Comparison of ENCODE assay signal across 14 mouse cellular contexts in genomic region chr7:80055781-80056180, GRCm38 (mm10). TPM values are rescaled to one million over a fixed set of nuclear protein-coding genes. Genes with fewer than 3 reads are reported as not detected.
DNase-seq lines count a peak whose midpoint lies in the region; ATAC-seq and TF ChIP-seq lines count a peak whose summit lies in the region.
"Had no signal": no experiment of that assay in that cellular context is flagged by ENCODE, and none has a peak within 500 bp of the region (broad histone marks: within the 10 kb centered on the region; RNA-seq: fewer than 3 reads in every experiment).

No protein-coding gene starts in this region.

- H3K36me3 ChIP-seq in heart, embryonic 15.5 days: no peaks in the 10 kb centered on the region
- H3K36me3 ChIP-seq in liver, adult 2 months (ENCODE audit: control insufficient read depth, insufficient read depth, low read length): no peaks in the 10 kb centered on the region
- H3K36me3 ChIP-seq in liver, embryonic 12.5 days: 0 out of 2 replicates have a peak, but pooled peaks cover 5% of the 10 kb centered on the region
- no peaks in the 10 kb centered on the region for H3K36me3 ChIP-seq in stomach, embryonic 16.5 days (ENCODE audit: control insufficient read depth, insufficient read depth, low read length)
- H3K36me3 ChIP-seq in stomach, postnatal 0 days (ENCODE audit: control insufficient read depth, insufficient read depth, low read length): no peaks in the 10 kb centered on the region
- H3K36me3 ChIP-seq: liver, embryonic 13.5 days had no signal

- TF ChIP-seq CTCF in liver, adult 2 months (IDR thresholded peaks at IDR 0.05; ENCODE audit: low read depth, low read length): no peak
- TF ChIP-seq CTCF in stomach, postnatal 0 days (IDR thresholded peaks at IDR 0.05; ENCODE audit: low read depth): no peak

- no peaks in the 10 kb centered on the region for H3K9me3 ChIP-seq in heart, embryonic 15.5 days (replicated peaks)
- no peaks in the 10 kb centered on the region for H3K9me3 ChIP-seq in liver, embryonic 12.5 days (replicated peaks)
- H3K9me3 ChIP-seq in stomach, embryonic 16.5 days (replicated peaks; ENCODE audit: control insufficient read depth, low read length): no peaks in the 10 kb centered on the region
- H3K9me3 ChIP-seq in stomach, postnatal 0 days (ENCODE audit: control insufficient read depth, low read length): no peaks in the 10 kb centered on the region
- H3K9me3 ChIP-seq: embryonic facial prominence, embryonic 12.5 days; liver, embryonic 13.5 days had no signal

- no peak for DNase-seq in heart, postnatal 10 days
- peak; percentile 74 for DNase-seq in liver, adult 2 months (ENCODE audit: extremely low read depth, low read depth, low spot score)
- DNase-seq in stomach, postnatal 0 days (ENCODE audit: low spot score): no peak
- DNase-seq in spleen, postnatal 10 days (ENCODE audit: low spot score in 2 of 2): no peak
- DNase-seq: gastrocnemius, postnatal 36 days; layer of hippocampus, adult 9-11 months; liver, embryonic 13.5 days; thymus, adult 2 months had no signal

- H3K4me1 ChIP-seq in heart, embryonic 15.5 days (replicated peaks): peaks cover 78% of the 10 kb centered on the region
- peaks cover 51% of the 10 kb centered on the region for H3K4me1 ChIP-seq in liver, adult 2 months (ENCODE audit: control insufficient read depth, insufficient read depth, low read length)
- H3K4me1 ChIP-seq in liver, embryonic 12.5 days: peaks cover 79% of the 10 kb centered on the region
- peaks cover 60% of the 10 kb centered on the region for H3K4me1 ChIP-seq in stomach, embryonic 16.5 days (ENCODE audit: control insufficient read depth, insufficient read depth, low read length)
- H3K4me1 ChIP-seq in stomach, postnatal 0 days (replicated peaks; ENCODE audit: control insufficient read depth, insufficient read depth): peaks cover 19% of the 10 kb centered on the region

- WGBS in heart, embryonic 15.5 days: 74% methylated on average over 12 of the region's 12 CpGs
- WGBS in liver, adult 2 months: 23% methylated on average over 12 of the region's 12 CpGs
- 46% methylated on average over 12 of the region's 12 CpGs for WGBS in liver, embryonic 12.5 days (ENCODE audit: insufficient replicate concordance)
- WGBS in stomach, embryonic 16.5 days: 58% methylated on average over 12 of the region's 12 CpGs
- 59% methylated on average over 12 of the region's 12 CpGs for WGBS in stomach, postnatal 0 days

- H3K9ac ChIP-seq in heart, embryonic 15.5 days: no peak overlapping the region
- H3K9ac ChIP-seq in liver, adult 2 months (ENCODE audit: low read depth, low read length): no peak overlapping the region
- no peak overlapping the region for H3K9ac ChIP-seq in liver, embryonic 12.5 days
- H3K9ac ChIP-seq in stomach, embryonic 16.5 days (ENCODE audit: low read length): no peak overlapping the region
- H3K9ac ChIP-seq in stomach, postnatal 0 days (ENCODE audit: low read length): no peak overlapping the region
- H3K9ac ChIP-seq: embryonic facial prominence, embryonic 12.5 days had no signal

- peak overlapping the region; percentile 3; the same call in 1 of the 2 replicates for H3K27ac ChIP-seq in heart, embryonic 15.5 days
- H3K27ac ChIP-seq in liver, adult 2 months (replicated peaks; ENCODE audit: insufficient read depth, low read depth, low read length): peak overlapping the region; percentile 95
- no peak overlapping the region for H3K27ac ChIP-seq in liver, embryonic 12.5 days
- H3K27ac ChIP-seq in stomach, embryonic 16.5 days (ENCODE audit: low read length): peak overlapping the region; percentile 2; the same call in 1 of the 2 replicates
- no peak overlapping the region for H3K27ac ChIP-seq in stomach, postnatal 0 days (replicated peaks)
- H3K27ac ChIP-seq: embryonic facial prominence, embryonic 12.5 days had no signal

- H3K27me3 ChIP-seq in heart, embryonic 15.5 days: no peaks in the 10 kb centered on the region
- H3K27me3 ChIP-seq in liver, adult 2 months (ENCODE audit: control insufficient read depth, insufficient read depth, low read length): no peaks in the 10 kb centered on the region
- no peaks in the 10 kb centered on the region for H3K27me3 ChIP-seq in liver, embryonic 12.5 days (replicated peaks)
- H3K27me3 ChIP-seq in stomach, embryonic 16.5 days (ENCODE audit: control insufficient read depth, insufficient read depth, low read length): no peaks in the 10 kb centered on the region
- no peaks in the 10 kb centered on the region for H3K27me3 ChIP-seq in stomach, postnatal 0 days (ENCODE audit: control insufficient read depth, insufficient read depth, low read length)
- H3K27me3 ChIP-seq: embryonic facial prominence, embryonic 12.5 days; liver, embryonic 13.5 days had no signal

- H3K4me3 ChIP-seq in heart, embryonic 15.5 days: no peak overlapping the region
- H3K4me3 ChIP-seq in liver, adult 2 months (ENCODE audit: insufficient read depth, low read depth, low read length): no peak overlapping the region
- no peak overlapping the region for H3K4me3 ChIP-seq in liver, embryonic 12.5 days
- no peak overlapping the region for H3K4me3 ChIP-seq in stomach, embryonic 16.5 days (replicated peaks; ENCODE audit: low read length)
- H3K4me3 ChIP-seq in stomach, postnatal 0 days (ENCODE audit: low read depth, low read length): no peak overlapping the region
- H3K4me3 ChIP-seq: embryonic facial prominence, embryonic 12.5 days; liver, embryonic 13.5 days had no signal

- peaks cover 25% of the 10 kb centered on the region for H3K79me2 ChIP-seq in liver, adult 2 months (ENCODE audit: control insufficient read depth, insufficient read depth, low read length)

- no peak overlapping the region for H3K4me2 ChIP-seq in heart, embryonic 15.5 days
- H3K4me2 ChIP-seq in liver, embryonic 12.5 days: no peak overlapping the region
- no peak overlapping the region for H3K4me2 ChIP-seq in stomach, embryonic 16.5 days (ENCODE audit: low read depth, low read length)
- H3K4me2 ChIP-seq in stomach, postnatal 0 days (replicated peaks; ENCODE audit: low read depth): no peak overlapping the region
- H3K4me2 ChIP-seq: embryonic facial prominence, embryonic 12.5 days; liver, embryonic 13.5 days had no signal

- intact Hi-C loops in heart, postnatal 10 days (cut with DNase I): no loop called here

- no peak for TF ChIP-seq POLR2A in liver, adult 2 months (IDR thresholded peaks at IDR 0.05; ENCODE audit: extremely low read depth, insufficient read depth, low read length)

- no peak for TF ChIP-seq EP300 in stomach, postnatal 0 days (optimal IDR thresholded peaks at IDR 0.05)

- ATAC-seq in heart, embryonic 15.5 days (replicated peaks; ENCODE audit: insufficient number of reproducible peaks, insufficient read depth, low FRiP score, low read depth): no peak
- ATAC-seq in liver, embryonic 12.5 days: no peak
- ATAC-seq in stomach, embryonic 16.5 days (ENCODE audit: insufficient read depth, low FRiP score): no peak
- ATAC-seq in stomach, postnatal 0 days (ENCODE audit: low FRiP score, low TSS enrichment): no peak
- no peak for ATAC-seq in granulocyte monocyte progenitor cell, adult 5-6 weeks (replicated peaks; ENCODE audit: poor library complexity, severe bottlenecking)
- ATAC-seq: inflammation-experienced regulatory T-cells, adult 6 months had no signal

RNA-seq across cellular contexts. Expression of gene Zfp710, which starts 31.2 kb away (rescaled TPM):
- 9.4 and 13.6 TPM in 2 replicates for polyA plus RNA-seq in heart, embryonic 15.5 days (2015; fragmentation: Nextera tagmentation; extraction: Ambion mirVana)
- total RNA-seq in heart, postnatal 10 days (2021): 10 to 100 TPM; 20.1 to 24.4 TPM
- 5.4 and 5.6 TPM in 2 replicates for total RNA-seq in liver, adult 2 months (2014; rRNA removed)
- polyA plus RNA-seq in liver, adult 2 months (2012; rRNA removed): 9.7 and 12.7 TPM in 2 replicates
- polyA plus RNA-seq in liver, embryonic 12.5 days (2016; fragmentation: Nextera tagmentation; extraction: Ambion mirVana): 7.2 and 8.9 TPM in 2 replicates
- polyA plus RNA-seq in stomach, embryonic 16.5 days (2015; fragmentation: Nextera tagmentation; extraction: Ambion mirVana): 14.3 and 16.7 TPM in 2 replicates
- 10.3 and 12.0 TPM in 2 replicates for polyA plus RNA-seq in stomach, postnatal 0 days (2015; fragmentation: Nextera tagmentation; extraction: Ambion mirVana)
- 26.7 and 27.6 TPM in 2 replicates for total RNA-seq in granulocyte monocyte progenitor cell, adult 5-6 weeks (2014; fragmentation: Nextera tagmentation)
- total RNA-seq in granulocyte monocyte progenitor cell, adult 5-6 weeks (2017): 13.7 and 24.3 TPM in 2 replicates

RNA-seq across cellular contexts. Expression of gene Idh2, which starts 59.4 kb away (rescaled TPM):
- 2,234 and 2,284 TPM in 2 replicates for polyA plus RNA-seq in heart, embryonic 15.5 days (2015; fragmentation: Nextera tagmentation; extraction: Ambion mirVana)
- 1,000 to 10,000 TPM; 1,610 to 1,731 TPM for total RNA-seq in heart, postnatal 10 days (2021)
- total RNA-seq in liver, adult 2 months (2014; rRNA removed): 177 and 195 TPM in 2 replicates
- polyA plus RNA-seq in liver, adult 2 months (2012; rRNA removed): 163 and 164 TPM in 2 replicates
- 158 and 160 TPM in 2 replicates for polyA plus RNA-seq in liver, embryonic 12.5 days (2016; fragmentation: Nextera tagmentation; extraction: Ambion mirVana)
- 606 and 633 TPM in 2 replicates for polyA plus RNA-seq in stomach, embryonic 16.5 days (2015; fragmentation: Nextera tagmentation; extraction: Ambion mirVana)
- 288 TPM in 2 replicates for polyA plus RNA-seq in stomach, postnatal 0 days (2015; fragmentation: Nextera tagmentation; extraction: Ambion mirVana)
- total RNA-seq in granulocyte monocyte progenitor cell, adult 5-6 weeks (2014; fragmentation: Nextera tagmentation): 259 and 298 TPM in 2 replicates
- total RNA-seq in granulocyte monocyte progenitor cell, adult 5-6 weeks (2017): 338 and 368 TPM in 2 replicates

Comparison
In these comparisons a context has a peak if more than half of its experiments do, and no peak if none do; other contexts are left out.
1. H3K27ac ChIP-seq: peak in heart, embryonic 15.5 days (single experiment), liver, adult 2 months (single experiment) and stomach, embryonic 16.5 days (single experiment); none in liver, embryonic 12.5 days (single experiment) and stomach, postnatal 0 days (single experiment).